Mouse (Mus musculus) brain, embryonic 18.5 days (tissue): ENCODE measurements around the gene Vezf1.

Experiments used
- DNase-seq: peaks from one replicate; pipeline ENCODE4 v3.0.0-alpha.2; 2012; ENCODE audit warnings: low read depth, low spot score

Gene Vezf1

GRCm38 (mm10) chr11:88098021-88098729 lies 30.1 kb downstream of the Vezf1 start, which contains the start of gene Cuedc1:
Gene Cuedc1, plus strand, starts transcription at chr11:88098058.
- DNase-seq, result no peak

GRCm38 (mm10) chr11:88098787-88099598 lies 30.9 kb downstream of the Vezf1 start:
- no peak for DNase-seq

- DNase-seq, result no peak
These were observed 31.5 kb downstream of the Vezf1 start for GRCm38 (mm10) chr11:88099599-88100023.

GRCm38 (mm10) chr11:88100170-88100569 lies 32.1 kb downstream of the Vezf1 start:
- DNase-seq, result no peak

GRCm38 (mm10) chr11:88103214-88103941 lies 35.3 kb downstream of the Vezf1 start:
- no peak for DNase-seq

GRCm38 (mm10) chr11:88105494-88106291 lies 37.6 kb downstream of the Vezf1 start:
- no peak for DNase-seq

GRCm38 (mm10) chr11:88106292-88106554 lies 38.1 kb downstream of the Vezf1 start:
- no peak for DNase-seq

GRCm38 (mm10) chr11:88107365-88107764 lies 39.3 kb downstream of the Vezf1 start:
- DNase-seq, result no peak

GRCm38 (mm10) chr11:88110031-88110594 lies 42.0 kb downstream of the Vezf1 start:
- no peak for DNase-seq

GRCm38 (mm10) chr11:88112078-88112477 lies 44.0 kb downstream of the Vezf1 start:
- no peak for DNase-seq

GRCm38 (mm10) chr11:88112677-88113333 lies 44.7 kb downstream of the Vezf1 start:
- no peak for DNase-seq

- no peak for DNase-seq
These were observed 45.6 kb downstream of the Vezf1 start for GRCm38 (mm10) chr11:88113543-88114271.

- DNase-seq, result no peak
These were observed 46.8 kb downstream of the Vezf1 start for GRCm38 (mm10) chr11:88114871-88115301.

GRCm38 (mm10) chr11:88116568-88116967 lies 48.5 kb downstream of the Vezf1 start:
- DNase-seq, result no peak

GRCm38 (mm10) chr11:88117356-88118090 lies 49.4 kb downstream of the Vezf1 start:
- DNase-seq, result no peak

- DNase-seq, result no peak
These were observed 50.0 kb downstream of the Vezf1 start for GRCm38 (mm10) chr11:88118091-88118440.

GRCm38 (mm10) chr11:88118817-88119642 lies 51.0 kb downstream of the Vezf1 start:
- DNase-seq, result no peak

GRCm38 (mm10) chr11:88122545-88122944 lies 54.5 kb downstream of the Vezf1 start:
- no peak for DNase-seq
